Mouse (Mus musculus): Measurements from ENCODE around the gene Wdr62.

- TF ChIP-seq GATA2 (IDR thresholded peaks at IDR 0.05; ENCODE audit: borderline replicate concordance, low read depth, low read length) (no peak), CTCF (IDR thresholded peaks at IDR 0.05; ENCODE audit: low read depth, low read length) (no peak), TAL1 (conservative IDR thresholded peaks at IDR 0.05; ENCODE audit: low read depth, low read length) (no peak), GATA1 (IDR thresholded peaks at IDR 0.05; ENCODE audit: borderline replicate concordance, low read length) (no peak)
Observed at GRCm38 (mm10) chr7:30315559-30316529, 35.6 kb upstream of the Wdr62 start.
